Mouse (Mus musculus) thymus, adult 2 months (tissue): ENCODE measurements around the gene Nlrc4.

Experiments used
- CTCF ChIP-seq: fragments of 200-500 bp; IDR thresholded peaks from 2 replicates; pipeline ENCODE4 v1.5.1; 2012; ENCODE audit warnings: mild to moderate bottlenecking, control low read depth, low read length, moderate library complexity, borderline replicate concordance; ENCODE audit not compliant: control insufficient read depth, poor library complexity, insufficient read depth; ENCODE audit errors: extremely low read depth
- POLR2A ChIP-seq: fragments of 200-500 bp; IDR thresholded peaks from 2 replicates; pipeline ENCODE4 v1.6.1; 2012; ENCODE audit warnings: mild to moderate bottlenecking, low read length, control low read depth, moderate library complexity; ENCODE audit not compliant: control insufficient read depth, poor library complexity, insufficient read depth; ENCODE audit errors: extremely low read depth

GRCm38 (mm10) chr17:74480361-74481069 is 21.6 kb upstream of the Nlrc4 start:
- TF ChIP-seq CTCF (no peak), POLR2A (no peak)
